Comparison of ENCODE assay signal across 10 mouse cellular contexts in the genomic region with DNA sequence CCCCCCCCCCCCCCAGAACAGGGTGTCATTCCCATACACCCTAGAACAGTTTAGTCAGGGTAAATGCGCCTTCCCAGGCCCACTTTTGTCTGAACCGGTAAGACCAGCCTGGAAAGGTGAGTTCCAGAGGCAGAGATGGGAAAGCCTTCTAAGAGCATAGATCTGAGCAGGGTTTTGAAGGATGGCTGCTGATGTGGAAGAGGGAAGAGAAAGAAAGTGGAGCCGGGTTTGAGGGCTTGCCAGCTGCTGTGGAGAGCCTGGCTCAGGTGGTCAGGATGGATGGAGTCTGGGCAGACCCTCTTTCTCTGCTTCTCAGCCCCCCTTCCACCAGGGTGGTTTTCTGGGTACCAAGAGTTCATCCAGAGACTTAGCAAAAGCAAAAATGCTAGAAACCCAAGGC. TPM values are rescaled to one million over a fixed set of nuclear protein-coding genes. Genes with fewer than 3 reads are reported as not detected.
DNase-seq lines count a peak whose midpoint lies in the region; ATAC-seq and TF ChIP-seq lines count a peak whose summit lies in the region.
"Had no signal": no experiment of that assay in that cellular context is flagged by ENCODE, and none has a peak within 500 bp of the region (broad histone marks: within the 10 kb centered on the region; RNA-seq: fewer than 3 reads in every experiment).

No protein-coding gene starts in this region.

- H3K9ac ChIP-seq in lung, embryonic 15.5 days = 0 out of 2 replicates have a peak overlapping the region, but pooled peaks have one; percentile 23
- peak overlapping the region; percentile 39 for H3K9ac ChIP-seq in forebrain, embryonic 12.5 days
- no peak overlapping the region for H3K9ac ChIP-seq in limb, embryonic 11.5 days (ENCODE audit: low read length)
- peak overlapping the region; percentile 63 for H3K9ac ChIP-seq in neural tube, embryonic 13.5 days

- H3K4me1 ChIP-seq in lung, embryonic 15.5 days = peaks cover 83% of the 10 kb centered on the region
- H3K4me1 ChIP-seq in lung, adult 2 months (ENCODE audit: control insufficient read depth, insufficient read depth, low read length) = peaks cover 16% of the 10 kb centered on the region
- peaks cover 93% of the 10 kb centered on the region for H3K4me1 ChIP-seq in forebrain, embryonic 12.5 days
- H3K4me1 ChIP-seq in limb, embryonic 11.5 days (ENCODE audit: control insufficient read depth, insufficient read depth, low read length) = peaks cover 75% of the 10 kb centered on the region
- H3K4me1 ChIP-seq in neural tube, embryonic 13.5 days (replicated peaks) = peaks cover 86% of the 10 kb centered on the region

- H3K4me2 ChIP-seq in lung, embryonic 15.5 days = peak overlapping the region; percentile 47; the same call in 1 of the 2 replicates
- H3K4me2 ChIP-seq in forebrain, embryonic 12.5 days = peak overlapping the region; percentile 93
- peak overlapping the region; percentile 41 for H3K4me2 ChIP-seq in limb, embryonic 11.5 days (ENCODE audit: low read depth, severe bottlenecking)
- H3K4me2 ChIP-seq in neural tube, embryonic 13.5 days = peak overlapping the region; percentile 75

- peak overlapping the region; percentile 77 for H3K27ac ChIP-seq in lung, embryonic 15.5 days
- H3K27ac ChIP-seq in forebrain, embryonic 12.5 days = peak overlapping the region; percentile 99
- 0 out of 2 replicates have a peak overlapping the region, but pooled peaks have one; percentile 45 for H3K27ac ChIP-seq in limb, embryonic 11.5 days (replicated peaks; ENCODE audit: low read depth, low read length)
- H3K27ac ChIP-seq in neural tube, embryonic 13.5 days (replicated peaks) = peak overlapping the region; percentile 97
- H3K27ac ChIP-seq: heart, adult 2 months had no signal

- TF ChIP-seq CTCF in lung, adult 2 months (IDR thresholded peaks at IDR 0.05; ENCODE audit: insufficient read depth, low read length) = no peak

- no peaks in the 10 kb centered on the region for H3K27me3 ChIP-seq in lung, embryonic 15.5 days
- H3K27me3 ChIP-seq in forebrain, embryonic 12.5 days = 0 out of 2 replicates have a peak, but pooled peaks cover 6% of the 10 kb centered on the region
- H3K27me3 ChIP-seq in limb, embryonic 11.5 days (ENCODE audit: control insufficient read depth, insufficient read depth, low read length) = no peaks in the 10 kb centered on the region
- H3K27me3 ChIP-seq in neural tube, embryonic 13.5 days = no peaks in the 10 kb centered on the region

- no peak for TF ChIP-seq POLR2A in lung, adult 2 months (IDR thresholded peaks at IDR 0.05; ENCODE audit: borderline replicate concordance, extremely low read depth, low read depth, low read length)

- no peak overlapping the region for H3K4me3 ChIP-seq in lung, embryonic 15.5 days
- H3K4me3 ChIP-seq in lung, adult 2 months (replicated peaks; ENCODE audit: extremely low read depth, low read depth, low read length) = no peak overlapping the region
- H3K4me3 ChIP-seq in forebrain, embryonic 12.5 days (replicated peaks) = 0 out of 2 replicates have a peak overlapping the region, but pooled peaks have one; percentile 15
- H3K4me3 ChIP-seq in limb, embryonic 11.5 days (ENCODE audit: low read depth, low read length) = no peak overlapping the region
- H3K4me3 ChIP-seq in neural tube, embryonic 13.5 days = no peak overlapping the region
- H3K4me3 ChIP-seq: heart, adult 2 months had no signal

- DNase-seq in lung, adult 2 months = no peak
- DNase-seq in limb, embryonic 11.5 days (ENCODE audit: low spot score) = no peak
- DNase-seq in cerebellum, postnatal 14 days = no peak
- no peak for DNase-seq in spleen, postnatal 4 days (ENCODE audit: low spot score in 2 of 2)
- no peak for DNase-seq in cerebellum, adult 11-12 months
- DNase-seq: heart, adult 2 months; layer of hippocampus, adult 9-11 months had no signal

- H3K9me3 ChIP-seq in lung, embryonic 15.5 days = no peaks in the 10 kb centered on the region
- no peaks in the 10 kb centered on the region for H3K9me3 ChIP-seq in forebrain, embryonic 12.5 days
- H3K9me3 ChIP-seq in limb, embryonic 11.5 days (ENCODE audit: control insufficient read depth, low read length) = no peaks in the 10 kb centered on the region
- H3K9me3 ChIP-seq in neural tube, embryonic 13.5 days = no peaks in the 10 kb centered on the region

- ATAC-seq in lung, embryonic 15.5 days (ENCODE audit: borderline replicate concordance, extremely low read depth, low FRiP score, low TSS enrichment) = no peak
- no peak for ATAC-seq in forebrain, embryonic 12.5 days (ENCODE audit: low FRiP score)
- no peak for ATAC-seq in limb, embryonic 11.5 days (ENCODE audit: insufficient number of reproducible peaks, low FRiP score, low TSS enrichment, low read depth)
- no peak for ATAC-seq in neural tube, embryonic 13.5 days (ENCODE audit: low read depth)

- no peaks in the 10 kb centered on the region for H3K36me3 ChIP-seq in lung, embryonic 15.5 days
- no peaks in the 10 kb centered on the region for H3K36me3 ChIP-seq in forebrain, embryonic 12.5 days (replicated peaks)
- H3K36me3 ChIP-seq in limb, embryonic 11.5 days (ENCODE audit: control insufficient read depth, insufficient read depth, low read length) = no peaks in the 10 kb centered on the region
- H3K36me3 ChIP-seq in neural tube, embryonic 13.5 days = no peaks in the 10 kb centered on the region

- WGBS in lung, embryonic 15.5 days = 51% methylated on average over 3 of the region's 3 CpGs
- 86% methylated on average over 3 of the region's 3 CpGs for WGBS in lung, adult 2 months
- WGBS in forebrain, embryonic 12.5 days = 14% methylated on average over 3 of the region's 3 CpGs
- 22% methylated on average over 3 of the region's 3 CpGs for WGBS in limb, embryonic 11.5 days
- 21% methylated on average over 3 of the region's 3 CpGs for WGBS in neural tube, embryonic 13.5 days

RNA-seq across cellular contexts. Expression of a gene that starts 55.7 kb away (rescaled TPM):
- 117 and 124 TPM in 2 replicates for polyA plus RNA-seq in lung, embryonic 15.5 days (2015; fragmentation: Nextera tagmentation; extraction: Ambion mirVana)
- 4.4 and 4.5 TPM in 2 replicates for polyA plus RNA-seq in lung, adult 2 months (2012; rRNA removed)
- 83.2 and 84.8 TPM in 2 replicates for polyA plus RNA-seq in forebrain, embryonic 12.5 days (2016; fragmentation: Nextera tagmentation; extraction: Ambion mirVana)
- polyA plus RNA-seq in limb, embryonic 11.5 days (2014; fragmentation: Nextera tagmentation; extraction: Ambion mirVana) = 130 and 132 TPM in 2 replicates
- polyA plus RNA-seq in neural tube, embryonic 13.5 days (2015; fragmentation: Nextera tagmentation; extraction: Ambion mirVana) = 20.1 and 21.5 TPM in 2 replicates

Comparison
In these comparisons a context has a peak if more than half of its experiments do, and no peak if none do; other contexts are left out.
1. H3K27ac ChIP-seq: peak in every context shown above with its lines; median percentile 99 in forebrain, embryonic 12.5 days; 97 in neural tube, embryonic 13.5 days; 77 in lung, embryonic 15.5 days; 45 in limb, embryonic 11.5 days.
2. H3K4me2 ChIP-seq: peak in every context shown above with its lines; median percentile 93 in forebrain, embryonic 12.5 days; 75 in neural tube, embryonic 13.5 days; 47 in lung, embryonic 15.5 days; 41 in limb, embryonic 11.5 days.